Mouse (Mus musculus): ENCODE measurements around the gene Fshb.

Fshb gene

DNA sequence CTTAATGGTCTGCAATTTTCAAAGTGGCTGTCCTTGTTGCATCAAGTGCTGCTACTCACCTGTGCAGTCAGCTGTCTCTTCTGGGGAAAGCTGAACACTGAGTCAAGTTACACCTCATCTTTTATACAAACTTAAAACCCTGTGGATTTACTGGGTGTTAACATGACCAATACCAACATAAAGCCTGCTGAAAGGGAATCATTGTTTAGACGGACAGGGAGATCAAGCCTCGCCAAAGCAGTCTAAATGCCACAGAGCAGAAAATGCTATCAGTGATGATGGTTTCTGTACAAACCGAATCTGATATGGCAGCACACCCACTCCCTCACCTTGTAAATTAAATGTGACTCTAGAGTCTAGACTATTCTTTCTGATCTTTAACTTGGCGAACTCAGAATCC, at the start of gene Fshb:
Gene Fshb, minus strand, starts transcription at position 101 of the 400 bp plus-strand sequence.
- DNase-seq (ENCODE audit: low spot score in 2 of 2): peak in 1 of 2 experiments; percentile 5

GRCm38 (mm10) chr2:107084256-107084655, 24.8 kb upstream of the Fshb start:
- DNase-seq (ENCODE audit: low spot score in 2 of 2): no peak

- DNase-seq (ENCODE audit: low spot score in 2 of 2): no peak
Observed at GRCm38 (mm10) chr2:107083071-107083885, 23.8 kb upstream of the Fshb start.

- peak in 1 of 2 experiments; percentile 3 for DNase-seq (ENCODE audit: low spot score in 2 of 2)
Observed at GRCm38 (mm10) chr2:107063260-107063659, 3.8 kb upstream of the Fshb start.

DNA sequence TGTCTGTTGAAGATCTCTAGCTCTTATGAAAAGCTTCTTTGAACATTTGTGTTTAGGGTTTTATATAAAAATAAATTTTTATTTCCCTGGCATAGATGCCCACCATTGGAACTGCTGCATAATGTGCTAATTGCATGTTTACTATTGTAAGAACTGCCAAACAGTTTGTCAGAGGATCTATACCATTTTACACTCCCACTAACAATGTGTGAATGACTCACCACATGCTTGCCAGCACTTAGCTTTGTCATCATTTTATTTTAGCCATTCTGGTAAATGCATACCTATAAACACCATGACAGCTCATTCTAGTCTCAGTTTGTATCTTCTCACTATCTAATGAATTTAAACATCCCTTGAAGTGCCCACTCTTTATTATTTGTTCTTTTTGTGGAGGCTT, 13.5 kb downstream of the Fshb start:
- peak in 1 of 2 experiments; percentile 2 for DNase-seq (ENCODE audit: low spot score in 2 of 2)

GRCm38 (mm10) chr2:107040816-107041215, 18.6 kb downstream of the Fshb start:
- DNase-seq (ENCODE audit: low spot score in 2 of 2): peak in 1 of 2 experiments; percentile 7

- no peak for DNase-seq (ENCODE audit: low spot score in 2 of 2)
Observed at GRCm38 (mm10) chr2:107035980-107036379, 23.5 kb downstream of the Fshb start.

- DNase-seq (ENCODE audit: low spot score in 2 of 2): no peak
Observed at GRCm38 (mm10) chr2:107024694-107025093, 34.8 kb downstream of the Fshb start.

DNA sequence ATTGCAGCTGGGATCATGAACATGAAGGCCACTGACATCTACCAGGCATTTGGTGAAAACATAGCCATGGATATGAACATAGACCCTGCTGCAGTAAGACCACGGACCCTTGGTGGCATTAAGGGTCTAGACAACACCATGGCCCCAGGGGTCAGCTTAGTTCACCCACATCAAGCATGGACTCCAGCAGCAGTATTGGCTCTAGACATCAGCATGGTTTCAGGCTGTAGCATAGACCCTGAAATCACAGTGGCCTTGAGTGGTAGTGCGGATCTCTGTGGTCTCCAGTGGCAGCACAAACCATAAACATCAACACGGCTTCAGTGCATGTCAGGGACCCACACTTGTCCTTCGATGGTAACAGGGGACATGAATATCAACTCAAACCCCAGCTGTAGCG, 36.7 kb downstream of the Fshb start:
- DNase-seq (ENCODE audit: low spot score in 2 of 2): no peak

GRCm38 (mm10) chr2:107019331-107019730, 40.1 kb downstream of the Fshb start:
- DNase-seq (ENCODE audit: low spot score in 2 of 2): no peak

DNA sequence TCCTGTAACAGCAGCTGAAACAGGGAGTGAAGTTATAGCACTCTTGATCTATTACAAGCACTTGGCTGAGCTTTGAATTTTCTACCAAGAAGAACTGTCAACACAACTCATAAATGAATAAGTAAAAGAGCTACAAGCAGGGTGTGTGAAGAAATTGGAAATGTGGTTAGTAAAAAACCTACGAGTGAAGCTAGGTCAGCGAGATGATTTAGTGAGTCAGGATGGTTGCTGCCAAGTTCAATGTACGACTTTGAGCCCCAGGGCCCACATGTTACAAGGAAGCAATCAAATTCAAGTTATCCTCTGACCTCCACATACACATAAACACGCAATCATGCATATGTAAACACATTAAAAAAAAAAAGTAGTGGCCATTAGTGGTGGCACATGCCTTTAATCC, 46.3 kb downstream of the Fshb start:
- no peak for DNase-seq (ENCODE audit: low spot score in 2 of 2)

DNA sequence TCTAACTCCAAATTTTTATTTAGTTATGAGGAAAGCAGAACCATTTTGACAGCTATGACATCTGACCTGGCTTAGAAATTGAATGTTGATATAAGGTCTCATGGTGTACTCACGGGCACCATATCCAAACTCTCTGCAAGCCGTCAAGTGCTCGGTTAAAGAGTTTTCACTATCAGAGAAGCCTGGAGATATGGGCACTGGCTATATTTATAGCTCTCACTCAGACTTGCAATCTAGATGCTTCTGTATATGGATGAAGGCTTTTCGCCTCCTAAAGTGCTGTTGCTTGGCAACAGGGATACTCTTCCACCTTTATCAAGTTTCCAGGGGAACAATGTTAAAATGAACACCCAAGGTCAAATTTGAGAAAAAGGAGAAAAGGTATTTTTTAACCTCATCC, 47.1 kb downstream of the Fshb start:
- DNase-seq (ENCODE audit: low spot score in 2 of 2): no peak

GRCm38 (mm10) chr2:107010160-107010559, 49.3 kb downstream of the Fshb start:
- no peak for DNase-seq (ENCODE audit: low spot score in 2 of 2)

DNA sequence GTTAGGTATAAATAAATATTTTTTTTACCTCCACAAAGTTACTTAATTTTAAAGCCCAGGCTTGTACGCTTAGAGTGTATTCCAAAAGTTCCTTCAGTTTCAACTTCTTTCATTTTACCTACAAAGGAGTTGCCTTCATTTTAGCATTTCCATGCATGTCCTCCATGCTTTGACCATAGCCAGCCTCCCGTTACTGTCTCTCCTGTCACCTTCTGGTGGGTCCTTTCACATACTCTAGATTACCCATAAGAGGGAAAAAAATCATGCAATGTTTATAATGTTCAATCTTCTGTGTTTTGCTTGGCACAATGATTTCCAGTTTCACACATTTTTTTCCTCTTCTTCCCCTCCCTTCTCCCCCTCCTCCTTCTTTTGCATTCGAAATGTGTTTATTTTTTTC, 53.1 kb downstream of the Fshb start:
- no peak for DNase-seq (ENCODE audit: low spot score in 2 of 2)
